Comparison of ENCODE assay signal across 14 mouse cellular contexts in genomic region chr5:122898153-122898552, GRCm38 (mm10). TPM values are rescaled to one million over a fixed set of nuclear protein-coding genes. Genes with fewer than 3 reads are reported as not detected.
A peak's percentile ranks its signal among the peaks of the same experiment; 100 is the strongest.
DNase-seq lines count a peak whose midpoint lies in the region; ATAC-seq and TF ChIP-seq lines count a peak whose summit lies in the region.
"Had no signal": no experiment of that assay in that cellular context is flagged by ENCODE, and none has a peak within 500 bp of the region (broad histone marks: within the 10 kb centered on the region; RNA-seq: fewer than 3 reads in every experiment).

No protein-coding gene starts in this region.

- no peak overlapping the region for H3K27ac ChIP-seq in kidney, postnatal 0 days
- H3K27ac ChIP-seq in forebrain, embryonic 13.5 days = no peak overlapping the region
- no peak overlapping the region for H3K27ac ChIP-seq in limb, embryonic 12.5 days
- no peak overlapping the region for H3K27ac ChIP-seq in midbrain, embryonic 15.5 days
- H3K27ac ChIP-seq: gastrocnemius, adult 2 months had no signal

- H3K4me1 ChIP-seq in kidney, postnatal 0 days (replicated peaks; ENCODE audit: insufficient read depth, low read length) = peaks cover 12% of the 10 kb centered on the region
- peaks cover 35% of the 10 kb centered on the region for H3K4me1 ChIP-seq in forebrain, embryonic 13.5 days
- peaks cover 28% of the 10 kb centered on the region for H3K4me1 ChIP-seq in limb, embryonic 12.5 days (replicated peaks)
- peaks cover 40% of the 10 kb centered on the region for H3K4me1 ChIP-seq in midbrain, embryonic 15.5 days

- H3K9me3 ChIP-seq in kidney, postnatal 0 days (replicated peaks; ENCODE audit: low read length) = no peaks in the 10 kb centered on the region
- H3K9me3 ChIP-seq in forebrain, embryonic 13.5 days (replicated peaks) = no peaks in the 10 kb centered on the region
- no peaks in the 10 kb centered on the region for H3K9me3 ChIP-seq in limb, embryonic 12.5 days
- no peaks in the 10 kb centered on the region for H3K9me3 ChIP-seq in midbrain, embryonic 15.5 days

- peak overlapping the region; percentile 85 for H3K4me3 ChIP-seq in kidney, postnatal 0 days (replicated peaks; ENCODE audit: low read depth, low read length)
- H3K4me3 ChIP-seq in forebrain, embryonic 13.5 days = peak overlapping the region; percentile 91
- peak overlapping the region; percentile 89 for H3K4me3 ChIP-seq in limb, embryonic 12.5 days (replicated peaks)
- peak overlapping the region; percentile 75 for H3K4me3 ChIP-seq in midbrain, embryonic 15.5 days

- no peak for ATAC-seq in kidney, postnatal 0 days (replicated peaks; ENCODE audit: low FRiP score, low read depth)
- ATAC-seq in forebrain, embryonic 13.5 days = no peak
- ATAC-seq in limb, embryonic 12.5 days (ENCODE audit: insufficient number of reproducible peaks, insufficient read depth, low FRiP score, low TSS enrichment, low read depth) = no peak
- no peak for ATAC-seq in midbrain, embryonic 15.5 days (replicated peaks)
- ATAC-seq: CD4-positive, CD25-positive, alpha-beta regulatory T cell, adult 4 months had no signal

- H3K4me2 ChIP-seq in kidney, postnatal 0 days (ENCODE audit: low read length) = peak overlapping the region; percentile 92; the same call in 1 of the 2 replicates
- peak overlapping the region; percentile 65 for H3K4me2 ChIP-seq in forebrain, embryonic 13.5 days
- H3K4me2 ChIP-seq in limb, embryonic 12.5 days = peak overlapping the region; percentile 70
- peak overlapping the region; percentile 57 for H3K4me2 ChIP-seq in midbrain, embryonic 15.5 days

- H3K27me3 ChIP-seq in kidney, postnatal 0 days (ENCODE audit: insufficient read depth, low read length) = no peaks in the 10 kb centered on the region
- no peaks in the 10 kb centered on the region for H3K27me3 ChIP-seq in forebrain, embryonic 13.5 days
- H3K27me3 ChIP-seq in limb, embryonic 12.5 days = no peaks in the 10 kb centered on the region
- no peaks in the 10 kb centered on the region for H3K27me3 ChIP-seq in midbrain, embryonic 15.5 days (replicated peaks)

- H3K36me3 ChIP-seq in kidney, postnatal 0 days (ENCODE audit: insufficient read depth, low read length) = no peaks in the 10 kb centered on the region
- H3K36me3 ChIP-seq in forebrain, embryonic 13.5 days (ENCODE audit: poor library complexity, severe bottlenecking) = peaks cover 6% of the 10 kb centered on the region; the same call in 1 of the 2 replicates
- H3K36me3 ChIP-seq in limb, embryonic 12.5 days = no peaks in the 10 kb centered on the region
- H3K36me3 ChIP-seq in midbrain, embryonic 15.5 days (replicated peaks) = no peaks in the 10 kb centered on the region

- DNase-seq in kidney, postnatal 0 days (ENCODE audit: low spot score) = no peak
- DNase-seq in kidney, adult 8-10 months = no peak
- no peak for DNase-seq in spleen, adult 18-20 months
- DNase-seq in frontal cortex, postnatal 14 days (ENCODE audit: low spot score in 2 of 2) = no peak
- DNase-seq in left cerebral cortex, adult 18-20 months (ENCODE audit: low spot score in 2 of 2) = no peak
- DNase-seq: cerebellum, adult 2 months; gastrocnemius, adult 2 months; heart, postnatal 10 days; kidney, postnatal 25 days; right cerebral cortex, adult 18-20 months had no signal

- 68% methylated on average over 6 of the region's 6 CpGs for WGBS in kidney, postnatal 0 days
- WGBS in forebrain, embryonic 13.5 days = 84% methylated on average over 6 of the region's 6 CpGs
- 76% methylated on average over 6 of the region's 6 CpGs for WGBS in limb, embryonic 12.5 days
- WGBS in midbrain, embryonic 15.5 days = 81% methylated on average over 6 of the region's 6 CpGs

- H3K9ac ChIP-seq in kidney, postnatal 0 days (ENCODE audit: low read depth, low read length) = no peak overlapping the region
- peak overlapping the region; percentile 10; the same call in 1 of the 2 replicates for H3K9ac ChIP-seq in forebrain, embryonic 13.5 days
- H3K9ac ChIP-seq in limb, embryonic 12.5 days (replicated peaks) = no peak overlapping the region
- no peak overlapping the region for H3K9ac ChIP-seq in midbrain, embryonic 15.5 days

- no peak for TF ChIP-seq CTCF in kidney, postnatal 0 days (IDR thresholded peaks at IDR 0.05; ENCODE audit: low read depth)

RNA-seq across cellular contexts. Expression of gene Rnf34, which starts 48.3 kb away (rescaled TPM):
- 33.3 and 33.9 TPM in 2 replicates for polyA plus RNA-seq in kidney, postnatal 0 days (2015; fragmentation: Nextera tagmentation; extraction: Ambion mirVana)
- polyA plus RNA-seq in forebrain, embryonic 13.5 days (2015; fragmentation: Nextera tagmentation; extraction: Ambion mirVana) = 51.9 and 56.0 TPM in 2 replicates
- 44.7 and 45.1 TPM in 2 replicates for polyA plus RNA-seq in limb, embryonic 12.5 days (2016; fragmentation: Nextera tagmentation; extraction: Ambion mirVana)
- 49.9 TPM in 2 replicates for polyA plus RNA-seq in midbrain, embryonic 15.5 days (2015; fragmentation: Nextera tagmentation; extraction: Ambion mirVana)
- 10 to 100 TPM; 51.9 to 53.3 TPM for total RNA-seq in left cerebral cortex, adult 18-20 months (2021)
